Mouse (Mus musculus): ENCODE results near the gene Efl1. TPM values are rescaled to one million over a fixed set of nuclear protein-coding genes. Genes with fewer than 3 reads are reported as not detected.
A peak's percentile ranks its signal among the peaks of the same experiment; 100 is the strongest.
"Not testable (repeated sequence)": the region's sequence is repeated elsewhere in the genome, so short reads cannot be mapped to it uniquely, and the experiment has no call there.

Gene Efl1
- total and polyA plus RNA-seq, 2 experiments = 2.4 to 8.2 TPM

DNA sequence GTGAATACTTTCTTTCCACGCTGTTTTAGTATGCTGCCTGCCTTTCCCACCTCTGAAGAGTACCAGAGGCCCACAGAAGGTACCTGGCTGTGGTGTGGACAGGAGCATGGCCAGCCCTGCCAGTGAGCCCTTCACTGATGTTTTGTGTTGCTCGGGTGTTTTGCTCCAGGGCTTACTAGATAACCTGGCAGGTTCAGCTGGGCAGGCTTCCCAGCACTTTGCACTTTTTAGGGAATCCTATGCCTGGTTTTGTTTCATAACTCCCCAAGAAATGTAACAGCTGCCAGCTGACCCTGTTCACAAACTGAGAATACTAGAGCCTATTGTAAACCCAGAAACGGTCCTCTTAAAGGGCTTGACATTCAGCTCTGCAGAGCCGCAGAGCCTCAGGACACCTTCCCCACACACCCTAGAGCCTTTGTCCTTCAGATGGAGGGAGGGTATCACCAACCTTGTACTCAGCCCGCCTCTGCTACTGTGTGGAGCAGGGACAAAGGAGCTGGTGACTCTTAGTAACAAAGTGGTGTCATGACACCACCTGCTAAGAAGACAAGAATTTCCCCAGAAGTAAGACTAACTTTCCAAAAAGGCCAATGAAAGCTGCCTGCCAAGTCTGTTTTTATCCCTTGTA lies 76.7 kb downstream of the Efl1 start:
- H3K4me1 ChIP-seq (ENCODE audit: control insufficient read depth, insufficient read depth, low read length) = peaks cover 2% of the 10 kb centered on the region; the same call in 1 of the 2 replicates
- no peaks in the 10 kb centered on the region for H3K36me3 ChIP-seq (ENCODE audit: control insufficient read depth, insufficient read depth, low read length)
- H3K27ac ChIP-seq (replicated peaks; ENCODE audit: insufficient read depth, low read depth, low read length) = no peak overlapping the region
- H3K9ac ChIP-seq (ENCODE audit: low read depth, low read length) = no peak overlapping the region
- H3K4me3 ChIP-seq (ENCODE audit: insufficient read depth, low read depth, low read length) = no peak overlapping the region
- no peaks in the 10 kb centered on the region for H3K27me3 ChIP-seq (ENCODE audit: control insufficient read depth, insufficient read depth, low read length)
- WGBS = 65% methylated on average over 5 of the region's 5 CpGs
- no peaks in the 10 kb centered on the region for H3K79me2 ChIP-seq (ENCODE audit: control insufficient read depth, insufficient read depth, low read length)
- TF ChIP-seq POLR2A (IDR thresholded peaks at IDR 0.05; ENCODE audit: extremely low read depth, insufficient read depth, low read length) (no peak), CTCF (IDR thresholded peaks at IDR 0.05; ENCODE audit: low read depth, low read length) (no peak)
- peak; percentile 85 for DNase-seq (ENCODE audit: extremely low read depth, low read depth, low spot score)

DNA sequence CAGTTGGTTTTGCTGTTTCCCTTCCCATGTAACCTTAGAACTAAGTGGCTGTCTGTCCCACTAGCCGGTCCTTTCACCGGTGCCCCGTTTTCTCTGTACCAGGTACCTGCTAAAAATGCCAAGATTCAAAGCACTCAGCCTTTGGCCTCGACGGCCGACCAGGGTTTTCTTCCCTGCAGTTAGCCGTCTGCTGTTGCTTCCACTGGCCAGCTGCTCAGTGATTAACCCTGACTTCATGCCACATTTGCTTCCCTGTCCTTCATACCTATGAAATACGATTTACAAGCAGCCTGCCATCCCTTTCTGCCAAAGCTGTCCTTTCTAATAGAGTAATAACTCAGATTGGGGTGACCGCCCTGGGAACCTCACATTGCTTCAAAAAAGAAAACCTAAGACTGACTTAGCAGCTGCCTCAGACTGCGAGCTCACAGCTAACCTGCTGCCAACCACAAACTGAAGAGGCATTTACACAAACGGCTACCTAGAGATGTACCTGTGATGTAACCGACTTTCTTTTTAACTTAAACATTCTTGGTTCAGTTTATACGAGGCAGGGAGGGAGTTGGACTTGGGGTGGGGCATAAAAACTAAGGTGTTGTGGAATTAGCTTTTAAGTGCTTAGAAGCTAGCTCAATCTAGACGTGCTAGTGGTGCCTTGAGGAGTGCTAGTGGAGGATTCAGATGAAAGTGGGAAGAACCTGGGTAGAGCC lies 77.5 kb downstream of the Efl1 start:
- no peak overlapping the region for H3K9ac ChIP-seq (ENCODE audit: low read depth, low read length)
- no peaks in the 10 kb centered on the region for H3K79me2 ChIP-seq (ENCODE audit: control insufficient read depth, insufficient read depth, low read length)
- TF ChIP-seq CTCF (IDR thresholded peaks at IDR 0.05; ENCODE audit: low read depth, low read length) (no peak), POLR2A (IDR thresholded peaks at IDR 0.05; ENCODE audit: extremely low read depth, insufficient read depth, low read length) (no peak)
- peaks cover 2% of the 10 kb centered on the region; the same call in 1 of the 2 replicates for H3K4me1 ChIP-seq (ENCODE audit: control insufficient read depth, insufficient read depth, low read length)
- no peaks in the 10 kb centered on the region for H3K27me3 ChIP-seq (ENCODE audit: control insufficient read depth, insufficient read depth, low read length)
- no peak overlapping the region for H3K4me3 ChIP-seq (ENCODE audit: insufficient read depth, low read depth, low read length)
- H3K36me3 ChIP-seq (ENCODE audit: control insufficient read depth, insufficient read depth, low read length) = peaks cover 1% of the 10 kb centered on the region; the same call in 1 of the 2 replicates
- H3K27ac ChIP-seq (replicated peaks; ENCODE audit: insufficient read depth, low read depth, low read length) = no peak overlapping the region
- no peak for DNase-seq (ENCODE audit: extremely low read depth, low read depth, low spot score)
- WGBS = 91% methylated on average over 14 of the region's 14 CpGs

DNA sequence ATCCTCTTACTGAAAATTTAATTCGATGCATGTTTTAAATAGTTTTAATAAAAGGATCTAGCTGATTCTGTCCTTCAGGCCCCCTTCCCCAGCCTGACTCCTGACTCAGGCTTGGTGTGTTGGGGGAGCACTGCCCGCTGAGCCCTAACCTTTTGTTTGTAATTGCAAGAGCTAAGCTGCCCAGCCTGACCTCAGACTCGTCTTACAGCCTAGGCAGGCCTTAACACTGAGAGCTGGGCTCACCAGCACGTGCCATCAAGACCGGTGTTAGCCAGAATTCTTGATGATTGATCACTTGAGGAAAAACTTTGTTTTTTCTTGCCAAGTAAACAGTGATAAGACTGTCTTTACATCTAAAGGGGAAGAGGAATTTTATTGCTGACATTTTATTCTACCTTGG lies 78.7 kb downstream of the Efl1 start:
- DNase-seq (ENCODE audit: extremely low read depth, low read depth, low spot score) = no peak
- peaks cover 2% of the 10 kb centered on the region; the same call in 1 of the 2 replicates for H3K36me3 ChIP-seq (ENCODE audit: control insufficient read depth, insufficient read depth, low read length)
- no peak overlapping the region for H3K4me3 ChIP-seq (ENCODE audit: insufficient read depth, low read depth, low read length)
- no peaks in the 10 kb centered on the region for H3K27me3 ChIP-seq (ENCODE audit: control insufficient read depth, insufficient read depth, low read length)
- WGBS = 79% methylated on average over 5 of the region's 5 CpGs
- no peak overlapping the region for H3K9ac ChIP-seq (ENCODE audit: low read depth, low read length)
- H3K79me2 ChIP-seq (ENCODE audit: control insufficient read depth, insufficient read depth, low read length) = no peaks in the 10 kb centered on the region
- H3K27ac ChIP-seq (replicated peaks; ENCODE audit: insufficient read depth, low read depth, low read length) = no peak overlapping the region
- peaks cover 2% of the 10 kb centered on the region; the same call in 1 of the 2 replicates for H3K4me1 ChIP-seq (ENCODE audit: control insufficient read depth, insufficient read depth, low read length)
- no peak for TF ChIP-seq POLR2A (IDR thresholded peaks at IDR 0.05; ENCODE audit: extremely low read depth, insufficient read depth, low read length)

DNA sequence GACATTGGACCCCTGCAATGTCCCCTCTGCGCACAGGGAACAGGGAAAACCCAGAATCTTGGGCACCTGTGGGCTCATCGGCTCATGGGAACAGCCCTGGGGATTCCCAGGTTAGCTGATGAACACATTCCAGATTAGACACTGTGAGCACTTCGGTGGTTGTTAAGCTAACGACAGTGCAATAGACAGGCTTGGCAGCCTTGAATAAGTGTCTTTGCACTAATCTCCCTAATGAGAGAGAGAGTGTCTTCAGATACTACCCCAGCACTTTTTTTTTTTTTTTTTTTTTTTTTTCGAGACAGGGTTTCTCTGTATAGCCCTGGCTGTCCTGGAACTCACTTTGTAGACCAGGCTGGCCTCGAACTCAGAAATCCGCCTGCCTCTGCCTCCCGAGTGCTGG lies 80.6 kb downstream of the Efl1 start:
- not testable (repeated sequence) for H3K4me1 ChIP-seq (ENCODE audit: control insufficient read depth, insufficient read depth, low read length); H3K27me3 ChIP-seq (ENCODE audit: control insufficient read depth, insufficient read depth, low read length); H3K9ac ChIP-seq (ENCODE audit: low read depth, low read length); DNase-seq (ENCODE audit: extremely low read depth, low read depth, low spot score); H3K36me3 ChIP-seq (ENCODE audit: control insufficient read depth, insufficient read depth, low read length); H3K27ac ChIP-seq (replicated peaks; ENCODE audit: insufficient read depth, low read depth, low read length); H3K79me2 ChIP-seq (ENCODE audit: control insufficient read depth, insufficient read depth, low read length); H3K4me3 ChIP-seq (ENCODE audit: insufficient read depth, low read depth, low read length)
- WGBS = 93% methylated on average over 7 of the region's 8 CpGs

DNA sequence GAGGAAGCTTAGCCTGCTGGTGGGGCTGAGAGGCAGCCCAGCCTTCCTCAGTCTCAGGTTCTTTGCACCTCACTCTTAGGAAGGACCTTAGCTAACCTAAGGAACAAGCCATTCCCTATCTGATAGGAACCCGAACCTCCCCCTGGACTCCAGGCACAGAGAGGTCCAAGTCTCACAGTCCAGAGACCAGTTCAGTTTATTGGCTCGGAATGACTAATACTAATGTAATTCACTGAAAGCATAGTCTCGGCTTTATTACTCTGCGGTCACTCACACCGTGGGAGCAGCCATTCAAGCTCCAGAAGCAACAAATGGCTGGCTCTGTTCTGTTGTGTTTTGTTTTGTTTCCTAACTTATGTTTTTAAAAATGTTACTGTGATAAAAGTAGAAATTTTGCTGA lies 84.7 kb downstream of the Efl1 start:
- Histone ChIP-seq H3K27me3 (ENCODE audit: control insufficient read depth, insufficient read depth, low read length) (no peaks in the 10 kb centered on the region; the same call in 1 of the 2 replicates), H3K9ac (ENCODE audit: low read depth, low read length) (no peak overlapping the region), H3K4me1 (ENCODE audit: control insufficient read depth, insufficient read depth, low read length) (no peaks in the 10 kb centered on the region), H3K79me2 (ENCODE audit: control insufficient read depth, insufficient read depth, low read length) (no peaks in the 10 kb centered on the region), H3K36me3 (ENCODE audit: control insufficient read depth, insufficient read depth, low read length) (peaks cover 6% of the 10 kb centered on the region; the same call in 1 of the 2 replicates), H3K4me3 (ENCODE audit: insufficient read depth, low read depth, low read length) (no peak overlapping the region), H3K27ac (replicated peaks; ENCODE audit: insufficient read depth, low read depth, low read length) (no peak overlapping the region)
- peak; percentile 23 for DNase-seq (ENCODE audit: extremely low read depth, low read depth, low spot score)
- 89% methylated on average over 5 of the region's 5 CpGs for WGBS
- TF ChIP-seq POLR2A (IDR thresholded peaks at IDR 0.05; ENCODE audit: extremely low read depth, insufficient read depth, low read length) (no peak), CTCF (IDR thresholded peaks at IDR 0.05; ENCODE audit: low read depth, low read length) (no peak)

DNA sequence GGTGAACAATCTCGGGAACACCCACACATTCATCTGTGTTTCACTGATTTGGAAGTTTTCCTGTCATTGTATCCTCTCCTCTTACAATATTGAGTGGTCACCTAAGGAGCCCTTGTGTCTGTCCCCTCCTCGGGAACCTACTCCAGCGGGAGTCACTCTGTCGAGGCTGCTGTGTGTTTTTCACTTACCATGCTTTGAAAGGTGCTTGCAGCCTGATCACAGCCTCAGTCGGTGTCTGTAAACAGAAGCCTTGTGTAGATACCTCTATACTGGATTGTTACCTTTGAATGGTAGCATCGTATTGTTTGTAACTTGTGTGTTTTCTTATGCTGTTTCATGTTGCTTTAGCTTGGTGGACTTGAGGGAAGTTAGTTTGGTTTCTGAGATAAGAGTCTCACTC lies 85.6 kb downstream of the Efl1 start:
- Histone ChIP-seq H3K27ac (replicated peaks; ENCODE audit: insufficient read depth, low read depth, low read length) (no peak overlapping the region), H3K9ac (ENCODE audit: low read depth, low read length) (no peak overlapping the region), H3K27me3 (ENCODE audit: control insufficient read depth, insufficient read depth, low read length) (no peaks in the 10 kb centered on the region; the same call in 1 of the 2 replicates), H3K36me3 (ENCODE audit: control insufficient read depth, insufficient read depth, low read length) (peaks cover 6% of the 10 kb centered on the region; the same call in 1 of the 2 replicates), H3K79me2 (ENCODE audit: control insufficient read depth, insufficient read depth, low read length) (no peaks in the 10 kb centered on the region), H3K4me1 (ENCODE audit: control insufficient read depth, insufficient read depth, low read length) (no peaks in the 10 kb centered on the region), H3K4me3 (ENCODE audit: insufficient read depth, low read depth, low read length) (no peak overlapping the region)
- TF ChIP-seq CTCF (IDR thresholded peaks at IDR 0.05; ENCODE audit: low read depth, low read length) (no peak), POLR2A (IDR thresholded peaks at IDR 0.05; ENCODE audit: extremely low read depth, insufficient read depth, low read length) (no peak)
- WGBS = 65% methylated on average over 6 of the region's 6 CpGs
- no peak for DNase-seq (ENCODE audit: extremely low read depth, low read depth, low spot score)
